Mouse (Mus musculus): ENCODE measurements around the gene Negr1. TPM values are rescaled to one million over a fixed set of nuclear protein-coding genes. Genes with fewer than 3 reads are reported as not detected.

Gene Negr1
- polyA plus RNA-seq (2014; fragmentation: Illumina TruSeq; extraction: RNeasy Lipid Tissue Mini Kit (QIAGEN cat#74804); ENCODE audit: low replicate concordance): 4.0 TPM

GRCm38 (mm10) chr3:156561524-156562423 lies at the start of gene Negr1:
Gene Negr1, plus strand, starts transcription at chr3:156561794.

Data from small intestine, adult 10 weeks (tissue).